Mouse (Mus musculus): ENCODE measurements at regions not wholly inside any gene's neighbourhood (a gene's known extent, or its start where the extent isn't known, plus 50 kb on each side); places are given as distances from the start of the nearest gene placed in this dataset.

DNA sequence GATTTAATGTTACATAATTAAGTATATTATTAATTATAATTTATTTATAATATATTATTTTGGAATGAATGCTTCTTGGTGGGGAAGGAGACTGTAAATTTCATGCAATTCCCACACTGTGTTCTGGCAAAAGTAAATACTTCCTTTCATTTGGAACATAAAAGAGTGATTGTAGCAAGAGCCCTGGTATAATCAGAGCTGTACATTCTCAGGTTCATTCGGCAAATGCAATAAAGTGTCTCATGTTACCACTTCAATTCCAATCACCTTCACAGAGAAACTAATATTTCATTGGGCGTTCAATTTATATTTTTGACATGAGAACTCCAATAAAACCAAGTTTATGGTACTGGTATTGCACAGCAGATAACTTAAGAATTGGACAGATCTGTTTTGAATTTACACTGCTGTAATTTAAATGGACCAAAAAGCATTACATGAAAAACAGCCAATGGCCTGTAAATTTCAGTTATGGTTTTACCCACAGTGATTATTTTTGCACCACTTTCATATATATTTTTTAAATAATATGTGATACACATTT is 569.0 kb downstream of the Pcdh7 start:
- Histone ChIP-seq H3K27ac (replicated peaks; ENCODE audit: low read depth, low read length) (no peak overlapping the region), H3K9ac (replicated peaks; ENCODE audit: low read length) (no peak overlapping the region), H3K27me3 (ENCODE audit: control insufficient read depth, insufficient read depth, low read length) (no peaks in the 10 kb centered on the region), H3K36me3 (replicated peaks; ENCODE audit: control insufficient read depth, insufficient read depth, low read depth, low read length) (no peaks in the 10 kb centered on the region), H3K9me3 (replicated peaks; ENCODE audit: control insufficient read depth, low read length) (no peaks in the 10 kb centered on the region), H3K4me3 (ENCODE audit: low read depth, low read length) (no peak overlapping the region), H3K4me1 (ENCODE audit: control insufficient read depth, insufficient read depth, low read length) (no peaks in the 10 kb centered on the region), H3K4me2 (ENCODE audit: low read depth, low read length) (no peak overlapping the region)
- DNase-seq (ENCODE audit: low spot score) (peak; percentile 10), ATAC-seq (replicated peaks; ENCODE audit: insufficient number of reproducible peaks, low FRiP score, low TSS enrichment, low read depth) (no peak)
- WGBS: 54% methylated on average over 2 of the region's 2 CpGs

DNA sequence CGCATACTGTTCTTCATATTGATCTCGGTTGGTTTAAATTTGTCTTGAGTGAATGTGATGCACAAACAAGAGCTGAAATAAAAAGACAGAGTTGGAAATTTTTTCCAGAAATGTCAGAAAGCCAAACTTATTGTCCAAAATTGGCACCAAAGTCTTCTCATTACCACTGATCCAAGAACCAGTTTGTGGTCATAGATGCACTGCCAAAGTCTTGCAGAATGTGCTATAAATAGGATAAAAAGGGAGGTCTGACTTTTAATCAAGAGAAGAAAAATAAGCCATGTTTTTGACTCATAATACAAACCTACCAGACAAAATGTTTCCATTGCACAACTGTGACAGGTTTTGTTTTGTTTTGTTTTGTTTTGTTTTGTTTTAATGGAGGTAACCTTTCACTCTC is 573.5 kb downstream of the Pcdh7 start:
- no peak overlapping the region for H3K4me2 ChIP-seq (ENCODE audit: low read depth, low read length)
- no peak overlapping the region for H3K9ac ChIP-seq (replicated peaks; ENCODE audit: low read length)
- no peaks in the 10 kb centered on the region for H3K36me3 ChIP-seq (replicated peaks; ENCODE audit: control insufficient read depth, insufficient read depth, low read depth, low read length)
- H3K4me1 ChIP-seq (ENCODE audit: control insufficient read depth, insufficient read depth, low read length): no peaks in the 10 kb centered on the region
- ATAC-seq (replicated peaks; ENCODE audit: insufficient number of reproducible peaks, low FRiP score, low TSS enrichment, low read depth): no peak
- DNase-seq (ENCODE audit: low spot score): no peak
- 90% methylated on average over 2 of the region's 2 CpGs for WGBS
- no peak overlapping the region for H3K27ac ChIP-seq (replicated peaks; ENCODE audit: low read depth, low read length)
- H3K27me3 ChIP-seq (ENCODE audit: control insufficient read depth, insufficient read depth, low read length): no peaks in the 10 kb centered on the region
- no peaks in the 10 kb centered on the region for H3K9me3 ChIP-seq (replicated peaks; ENCODE audit: control insufficient read depth, low read length)
- no peak overlapping the region for H3K4me3 ChIP-seq (ENCODE audit: low read depth, low read length)

DNA sequence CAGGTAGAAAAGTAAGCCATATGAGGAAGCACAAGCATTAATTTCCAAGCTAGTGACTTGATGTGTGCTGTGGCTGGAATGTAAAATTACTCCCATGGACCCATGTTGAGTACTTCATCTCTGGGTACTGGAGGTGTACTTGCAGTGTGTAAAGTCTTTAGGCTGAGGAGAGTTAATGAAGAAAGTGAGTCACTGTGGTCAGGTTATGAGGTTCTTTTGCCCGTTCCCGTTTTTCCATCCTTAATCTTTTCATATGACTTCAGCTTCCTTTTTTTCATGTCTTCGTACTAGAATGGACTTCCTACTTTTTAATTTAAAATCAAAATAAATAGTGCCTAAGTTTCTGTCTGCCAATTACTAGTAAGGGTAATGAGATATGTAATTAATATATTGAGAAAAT is 577.1 kb downstream of the Pcdh7 start:
- Histone ChIP-seq H3K9ac (replicated peaks; ENCODE audit: low read length) (no peak overlapping the region), H3K27me3 (ENCODE audit: control insufficient read depth, insufficient read depth, low read length) (no peaks in the 10 kb centered on the region), H3K4me2 (ENCODE audit: low read depth, low read length) (no peak overlapping the region), H3K4me3 (ENCODE audit: low read depth, low read length) (no peak overlapping the region), H3K27ac (replicated peaks; ENCODE audit: low read depth, low read length) (no peak overlapping the region), H3K36me3 (replicated peaks; ENCODE audit: control insufficient read depth, insufficient read depth, low read depth, low read length) (no peaks in the 10 kb centered on the region), H3K9me3 (replicated peaks; ENCODE audit: control insufficient read depth, low read length) (no peaks in the 10 kb centered on the region), H3K4me1 (ENCODE audit: control insufficient read depth, insufficient read depth, low read length) (no peaks in the 10 kb centered on the region)
- DNase-seq (ENCODE audit: low spot score) (no peak), ATAC-seq (replicated peaks; ENCODE audit: insufficient number of reproducible peaks, low FRiP score, low TSS enrichment, low read depth) (no peak)
- WGBS: 95% methylated on average over 3 of the region's 3 CpGs

DNA sequence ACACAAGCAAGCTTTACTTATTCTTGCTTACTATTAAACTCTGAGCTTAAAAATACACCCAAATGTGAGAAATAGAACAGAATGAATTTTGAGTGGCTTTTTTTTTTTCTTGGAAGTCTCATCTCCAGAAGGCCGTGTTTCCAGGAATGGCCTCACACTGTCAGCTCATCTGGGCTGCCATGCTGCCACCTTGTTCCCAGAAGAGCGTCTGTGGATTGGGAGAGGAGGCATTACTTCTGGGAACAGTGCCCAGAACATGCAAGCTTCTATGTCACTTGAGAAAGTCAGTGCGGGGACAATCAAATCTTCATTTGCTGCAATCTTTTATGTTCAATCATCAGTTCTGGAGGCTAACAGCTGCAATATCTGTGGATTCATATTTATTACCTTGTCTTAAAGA is 613.6 kb downstream of the Pcdh7 start:
- H3K27me3 ChIP-seq (ENCODE audit: control insufficient read depth, insufficient read depth, low read length): no peaks in the 10 kb centered on the region
- no peak overlapping the region for H3K4me2 ChIP-seq (ENCODE audit: low read depth, low read length)
- ATAC-seq (replicated peaks; ENCODE audit: insufficient number of reproducible peaks, low FRiP score, low TSS enrichment, low read depth) (no peak), DNase-seq (ENCODE audit: low spot score) (no peak)
- H3K36me3 ChIP-seq (replicated peaks; ENCODE audit: control insufficient read depth, insufficient read depth, low read depth, low read length): no peaks in the 10 kb centered on the region
- H3K4me1 ChIP-seq (ENCODE audit: control insufficient read depth, insufficient read depth, low read length): no peaks in the 10 kb centered on the region
- H3K9me3 ChIP-seq (replicated peaks; ENCODE audit: control insufficient read depth, low read length): no peaks in the 10 kb centered on the region
- 85% methylated on average over 3 of the region's 3 CpGs for WGBS
- H3K4me3 ChIP-seq (ENCODE audit: low read depth, low read length): no peak overlapping the region
- H3K9ac ChIP-seq (replicated peaks; ENCODE audit: low read length): no peak overlapping the region
- no peak overlapping the region for H3K27ac ChIP-seq (replicated peaks; ENCODE audit: low read depth, low read length)

Measured in embryonic facial prominence, embryonic 11.5 days (tissue).